Mouse (Mus musculus): ENCODE data around the gene Rer1. TPM values are rescaled to one million over a fixed set of nuclear protein-coding genes. Genes with fewer than 3 reads are reported as not detected.
A peak's percentile ranks its signal among the peaks of the same experiment; 100 is the strongest.

The Rer1 gene
- polyA plus RNA-seq, 1 experiment from 2014 or later, result 147 TPM

DNA sequence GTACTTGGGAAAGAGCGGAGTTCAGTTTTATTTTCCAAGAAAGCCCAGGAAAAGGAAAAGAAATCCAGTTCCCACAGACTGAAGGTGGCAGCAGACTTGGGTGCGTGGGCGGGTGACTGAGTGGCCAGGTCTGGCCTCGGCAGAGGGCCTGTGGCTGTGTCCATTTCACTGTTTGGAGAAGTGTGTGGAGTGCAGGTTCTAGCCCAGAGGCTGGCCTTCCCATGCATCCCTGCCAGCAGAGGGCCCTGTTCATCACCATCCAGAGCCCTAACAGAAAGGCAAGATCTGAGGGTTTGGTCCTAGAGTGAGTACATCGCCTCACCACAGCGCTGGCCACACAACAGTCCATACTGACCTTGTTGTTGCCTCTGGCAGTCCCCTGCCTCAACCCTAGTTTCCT, 17.0 kb downstream of the Rer1 start:
- 87% methylated on average over 6 of the region's 6 CpGs for WGBS
- Histone ChIP-seq H3K4me1 (peaks cover 25% of the 10 kb centered on the region), H3K9me3 (no peaks in the 10 kb centered on the region), H3K27ac (no peak overlapping the region), H3K4me2 (no peak overlapping the region), H3K36me3 (peaks cover 63% of the 10 kb centered on the region), H3K9ac (0 out of 2 replicates have a peak overlapping the region, but pooled peaks have one; percentile 36), H3K4me3 (no peak overlapping the region), H3K27me3 (no peaks in the 10 kb centered on the region)
- no peak for ATAC-seq (ENCODE audit: insufficient number of reproducible peaks, insufficient read depth, low FRiP score, low TSS enrichment, low read depth)

DNA sequence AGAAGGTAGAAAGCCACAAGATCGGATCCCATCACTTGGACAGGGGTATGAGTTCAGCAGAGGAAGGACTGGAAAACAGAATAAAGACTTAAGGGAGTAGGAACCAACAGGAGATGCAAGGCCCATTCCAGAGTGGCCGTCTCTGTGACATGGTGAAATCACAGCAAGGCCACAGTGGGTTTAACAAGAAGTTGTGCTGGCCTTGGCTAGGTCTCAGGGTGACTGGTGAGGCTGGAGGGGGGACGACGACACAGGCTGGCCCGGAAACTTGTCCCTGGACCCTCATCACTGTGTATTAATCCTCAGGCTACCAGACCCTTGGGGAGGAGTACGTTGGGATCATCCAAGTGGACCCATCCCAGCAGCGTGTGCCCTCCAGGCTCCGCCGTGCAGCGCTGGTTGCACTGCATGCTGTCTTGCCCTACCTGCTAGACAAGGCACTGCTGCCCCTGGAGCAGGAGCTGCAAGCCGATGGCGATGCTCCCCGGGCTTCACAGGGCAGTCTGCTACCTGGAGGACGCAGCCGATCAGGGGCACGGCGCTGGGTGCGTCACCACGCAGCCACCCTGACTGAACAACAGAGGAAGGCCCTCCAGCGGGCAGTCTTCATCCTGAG, 17.7 kb downstream of the Rer1 start:
- 93% methylated on average over 20 of the region's 20 CpGs for WGBS
- H3K9ac ChIP-seq, result 0 out of 2 replicates have a peak overlapping the region, but pooled peaks have one; percentile 92
- no peak overlapping the region for H3K27ac ChIP-seq
- 0 out of 2 replicates have a peak overlapping the region, but pooled peaks have one; percentile 74 for H3K4me3 ChIP-seq
- ATAC-seq (ENCODE audit: insufficient number of reproducible peaks, insufficient read depth, low FRiP score, low TSS enrichment, low read depth), result no peak
- H3K9me3 ChIP-seq, result no peaks in the 10 kb centered on the region
- no peaks in the 10 kb centered on the region for H3K27me3 ChIP-seq
- H3K4me2 ChIP-seq, result peak overlapping the region; percentile 80
- peaks cover 25% of the 10 kb centered on the region for H3K4me1 ChIP-seq
- peaks cover 56% of the 10 kb centered on the region for H3K36me3 ChIP-seq

DNA sequence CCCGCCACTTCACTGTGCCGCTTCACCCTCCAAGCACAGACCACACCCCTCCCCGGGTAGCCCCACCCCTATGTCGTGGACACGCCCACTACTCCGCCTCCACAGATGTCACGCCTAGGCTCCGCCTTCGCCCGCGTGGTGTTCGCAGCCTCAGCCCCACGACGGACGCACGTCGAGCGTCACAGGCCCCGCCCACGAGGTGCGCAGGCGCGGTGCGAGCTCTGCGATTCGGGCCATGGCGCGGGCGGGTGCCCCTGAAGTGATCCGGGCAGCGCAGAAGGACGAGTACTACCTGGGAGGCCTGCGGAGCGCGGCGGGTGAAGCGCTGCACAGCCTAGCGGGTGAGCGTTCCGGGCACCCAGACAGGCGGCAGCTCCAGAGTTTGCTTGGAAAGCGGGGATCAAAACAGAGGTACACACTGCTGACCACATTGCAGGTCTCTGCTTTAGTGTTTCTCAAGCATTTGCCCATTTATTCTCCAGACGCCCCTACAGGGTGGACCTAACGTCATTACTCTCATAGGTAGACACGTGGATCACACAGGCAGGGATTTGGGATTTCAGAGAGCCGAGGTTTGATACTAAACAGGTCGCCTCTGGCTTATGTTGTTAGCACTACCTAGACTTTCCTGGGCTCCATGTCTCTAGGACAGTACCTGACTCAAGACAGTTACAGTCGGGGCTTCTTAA, 19.2 kb downstream of the Rer1 start, which contains the start of gene Pex10:
Gene Pex10, plus strand, starts transcription at position 183 of the 689 bp plus-strand sequence.
- peak; percentile 85 for ATAC-seq (ENCODE audit: insufficient number of reproducible peaks, insufficient read depth, low FRiP score, low TSS enrichment, low read depth)
- Histone ChIP-seq H3K9me3 (no peaks in the 10 kb centered on the region), H3K36me3 (peaks cover 41% of the 10 kb centered on the region), H3K4me2 (peak within 1 kb of the TSS; percentile 80), H3K9ac (peak within 1 kb of the TSS; percentile 92), H3K27me3 (no peaks in the 10 kb centered on the region), H3K27ac (peak within 1 kb of the TSS; percentile 84), H3K4me3 (peak within 1 kb of the TSS; percentile 74), H3K4me1 (peaks cover 31% of the 10 kb centered on the region)
- under 1% methylated on average over 48 of the region's 48 CpGs for WGBS

DNA sequence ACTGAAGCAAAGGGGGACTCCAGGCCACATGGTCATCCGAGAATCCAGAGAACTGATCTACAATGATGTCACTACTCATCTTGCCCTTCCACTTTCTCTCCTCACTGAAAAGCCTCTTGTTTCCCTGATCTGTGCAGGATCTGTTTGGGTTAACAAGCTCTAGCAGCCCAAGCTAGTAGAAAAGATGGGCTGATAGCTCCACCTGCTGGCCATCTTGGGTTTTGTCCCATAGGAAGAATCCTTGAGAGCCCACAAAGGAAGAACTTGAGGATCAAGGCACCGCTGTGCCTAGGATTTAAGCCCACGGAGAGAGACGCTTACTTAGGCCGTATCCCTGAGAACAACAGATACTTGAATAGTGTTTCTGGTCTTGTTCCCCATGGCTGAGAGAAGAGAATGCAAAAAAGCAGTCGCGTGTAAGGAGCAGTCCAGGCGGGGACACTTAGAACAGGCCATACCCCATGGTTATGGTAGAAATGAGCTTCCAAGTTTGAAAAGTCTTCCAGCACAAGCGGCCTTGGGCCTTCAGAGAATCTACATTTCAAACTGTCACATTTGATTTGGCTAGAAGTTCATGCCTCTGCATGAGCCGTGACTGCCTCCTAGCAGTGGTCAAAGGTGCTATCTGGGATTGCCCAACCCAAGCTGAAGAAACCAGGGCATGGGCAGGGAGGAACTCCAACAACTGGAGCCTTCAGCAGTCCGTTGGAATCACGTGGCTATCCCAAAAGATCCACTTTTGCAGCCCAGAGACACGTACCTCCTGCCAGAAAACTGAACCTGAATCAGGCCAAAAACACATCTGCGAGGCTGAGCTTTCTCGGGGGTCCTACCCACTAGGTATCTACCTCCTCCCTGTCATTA, 20.0 kb downstream of the Rer1 start:
- no peaks in the 10 kb centered on the region for H3K27me3 ChIP-seq
- peak overlapping the region; percentile 84 for H3K27ac ChIP-seq
- peak overlapping the region; percentile 59 for H3K9ac ChIP-seq
- WGBS, result 5% methylated on average over 15 of the region's 15 CpGs
- no peaks in the 10 kb centered on the region for H3K9me3 ChIP-seq
- peak; percentile 29; the same call in 1 of the 2 replicates for ATAC-seq (ENCODE audit: insufficient number of reproducible peaks, insufficient read depth, low FRiP score, low TSS enrichment, low read depth)
- peaks cover 39% of the 10 kb centered on the region for H3K4me1 ChIP-seq
- H3K4me2 ChIP-seq, result peak overlapping the region; percentile 80
- peaks cover 33% of the 10 kb centered on the region for H3K36me3 ChIP-seq
- H3K4me3 ChIP-seq, result peak overlapping the region; percentile 74

DNA sequence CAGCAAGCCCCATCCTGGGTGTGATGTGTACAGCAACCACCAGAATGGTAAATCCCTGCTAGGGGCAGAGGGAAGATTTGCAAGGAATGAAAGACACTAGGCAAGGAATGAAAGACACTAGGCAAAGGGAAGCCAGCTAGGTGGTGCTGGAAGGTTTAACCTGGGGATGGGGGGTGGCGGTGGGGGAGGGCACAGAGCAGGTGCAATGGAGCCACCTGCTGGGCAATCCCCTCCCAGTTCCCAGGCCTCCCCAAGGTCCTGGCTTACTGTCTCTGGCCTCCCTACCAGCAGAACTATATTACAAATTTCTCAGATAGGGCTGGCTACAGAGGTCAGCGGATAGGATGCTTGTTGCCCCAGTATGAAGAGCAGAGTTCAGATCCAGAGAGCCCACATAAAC, 21.7 kb downstream of the Rer1 start:
- Histone ChIP-seq H3K4me1 (peaks cover 41% of the 10 kb centered on the region), H3K27me3 (no peaks in the 10 kb centered on the region), H3K9ac (no peak overlapping the region), H3K36me3 (peaks cover 16% of the 10 kb centered on the region), H3K9me3 (no peaks in the 10 kb centered on the region), H3K4me3 (no peak overlapping the region), H3K27ac (peak overlapping the region; percentile 80), H3K4me2 (no peak overlapping the region)
- WGBS, result 55% methylated on average over 2 of the region's 2 CpGs
- no peak for ATAC-seq (ENCODE audit: insufficient number of reproducible peaks, insufficient read depth, low FRiP score, low TSS enrichment, low read depth)

DNA sequence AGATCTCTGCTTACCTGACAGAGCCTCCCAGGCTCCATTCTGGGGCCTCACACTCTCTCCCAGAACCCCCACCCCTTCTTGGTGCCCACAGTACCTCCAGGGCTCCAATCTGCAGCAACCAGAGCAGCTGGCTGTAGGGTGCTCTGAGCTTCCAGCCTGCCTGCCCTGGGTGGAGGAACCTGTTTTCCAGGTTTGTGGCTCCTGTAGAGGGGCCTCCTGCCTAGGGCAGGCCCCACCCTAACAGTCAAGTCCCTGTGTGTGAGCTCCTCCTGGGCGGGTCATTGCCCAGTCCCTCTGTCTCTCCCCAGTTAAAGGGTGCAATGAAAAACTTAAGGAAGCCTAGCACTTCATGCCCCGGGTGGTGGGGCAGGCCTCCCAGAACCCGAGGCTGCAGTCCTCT, 22.3 kb downstream of the Rer1 start:
- H3K36me3 ChIP-seq, result peaks cover 10% of the 10 kb centered on the region
- ATAC-seq (ENCODE audit: insufficient number of reproducible peaks, insufficient read depth, low FRiP score, low TSS enrichment, low read depth), result peak; percentile 34; the same call in 1 of the 2 replicates
- peak overlapping the region; percentile 32 for H3K4me2 ChIP-seq
- H3K27me3 ChIP-seq, result no peaks in the 10 kb centered on the region
- H3K9me3 ChIP-seq, result no peaks in the 10 kb centered on the region
- peak overlapping the region; percentile 86 for H3K27ac ChIP-seq
- WGBS, result 19% methylated on average over 3 of the region's 3 CpGs
- H3K4me1 ChIP-seq, result peaks cover 41% of the 10 kb centered on the region
- H3K9ac ChIP-seq, result 0 out of 2 replicates have a peak overlapping the region, but pooled peaks have one; percentile 17
- H3K4me3 ChIP-seq, result no peak overlapping the region

DNA sequence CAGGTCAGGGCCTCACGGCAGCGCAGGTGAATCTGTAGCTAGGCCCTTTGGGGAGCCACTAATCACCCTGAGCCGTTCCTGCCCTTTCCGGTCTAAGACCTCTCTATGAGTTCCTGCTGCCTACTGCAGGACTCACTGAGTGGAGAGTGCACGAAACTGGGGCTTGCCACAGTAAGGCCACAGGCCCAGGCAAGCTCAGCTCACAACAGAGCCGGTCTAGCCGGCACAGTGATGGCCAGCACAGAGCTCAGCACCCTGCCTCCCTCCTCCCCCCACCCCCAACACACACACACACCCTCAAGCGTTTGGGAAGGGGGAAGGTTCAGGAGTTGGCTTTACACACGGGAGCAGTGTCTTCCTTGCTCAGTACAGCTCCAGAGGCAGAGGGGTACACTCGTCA, 27.9 kb downstream of the Rer1 start:
- Histone ChIP-seq H3K4me1 (peaks cover 50% of the 10 kb centered on the region), H3K4me2 (no peak overlapping the region), H3K27ac (peak overlapping the region; percentile 53; the same call in 1 of the 2 replicates), H3K36me3 (no peaks in the 10 kb centered on the region), H3K9me3 (no peaks in the 10 kb centered on the region), H3K9ac (0 out of 2 replicates have a peak overlapping the region, but pooled peaks have one; percentile 21), H3K4me3 (no peak overlapping the region), H3K27me3 (peaks cover 4% of the 10 kb centered on the region)
- ATAC-seq (ENCODE audit: insufficient number of reproducible peaks, insufficient read depth, low FRiP score, low TSS enrichment, low read depth), result no peak
- 25% methylated on average over 10 of the region's 10 CpGs for WGBS

DNA sequence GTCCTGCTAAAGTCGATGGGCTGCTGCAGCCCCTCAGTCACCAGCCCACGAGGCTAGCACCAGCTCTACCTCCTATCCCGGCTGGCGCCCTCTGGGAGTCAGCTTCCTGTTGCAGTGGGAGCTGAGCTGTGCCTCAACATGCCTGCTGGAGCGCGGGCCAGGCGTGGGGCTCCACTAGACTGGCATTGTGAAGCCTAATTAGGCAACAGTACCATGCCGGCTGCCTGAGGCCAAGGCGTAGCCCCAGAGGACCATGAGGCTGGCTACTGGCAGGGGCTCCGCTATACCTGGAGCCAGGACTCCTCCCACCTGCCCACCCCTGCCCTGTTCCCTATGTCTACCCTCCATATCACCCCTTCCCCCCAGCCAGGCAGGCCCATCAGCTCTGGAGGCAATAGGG, 29.5 kb downstream of the Rer1 start, which contains the start of gene Plch2:
Gene Plch2, minus strand, starts transcription at position 61 of the 400 bp plus-strand sequence.
- 0 out of 2 replicates have a peak within 1 kb of the TSS, but pooled peaks have one; percentile 33 for H3K9ac ChIP-seq
- H3K4me1 ChIP-seq, result peaks cover 50% of the 10 kb centered on the region
- H3K9me3 ChIP-seq, result no peaks in the 10 kb centered on the region
- ATAC-seq (ENCODE audit: insufficient number of reproducible peaks, insufficient read depth, low FRiP score, low TSS enrichment, low read depth), result peak; percentile 63
- peak within 1 kb of the TSS; percentile 73 for H3K27ac ChIP-seq
- 41% methylated on average over 10 of the region's 10 CpGs for WGBS
- H3K36me3 ChIP-seq, result no peaks in the 10 kb centered on the region
- H3K4me3 ChIP-seq, result peak within 1 kb of the TSS; percentile 21
- peaks cover 10% of the 10 kb centered on the region for H3K27me3 ChIP-seq
- peak within 1 kb of the TSS; percentile 42 for H3K4me2 ChIP-seq

DNA sequence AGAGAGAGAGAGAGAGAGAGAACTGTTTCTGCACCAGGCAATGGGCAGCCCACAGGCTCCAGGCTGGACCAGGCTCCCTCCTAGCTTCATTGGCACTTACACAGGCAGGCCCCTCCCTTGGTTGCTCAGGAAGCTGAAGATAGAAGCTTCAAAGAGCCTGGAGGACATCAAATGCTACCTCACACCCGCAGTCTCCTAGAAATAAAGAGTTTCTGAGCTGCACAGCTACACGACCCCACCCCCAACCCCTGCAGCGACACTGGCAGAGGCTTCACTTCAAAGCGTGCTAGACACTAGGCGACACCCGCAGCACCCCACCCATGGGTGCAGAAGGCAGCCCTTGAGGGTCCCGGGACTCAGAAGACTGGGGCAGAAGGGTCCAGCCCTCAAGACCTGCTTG, 36.1 kb downstream of the Rer1 start:
- Histone ChIP-seq H3K36me3 (no peaks in the 10 kb centered on the region), H3K27ac (no peak overlapping the region), H3K9ac (no peak overlapping the region), H3K4me1 (peaks cover 12% of the 10 kb centered on the region), H3K4me2 (no peak overlapping the region), H3K9me3 (no peaks in the 10 kb centered on the region), H3K27me3 (peaks cover 30% of the 10 kb centered on the region), H3K4me3 (no peak overlapping the region)
- 70% methylated on average over 7 of the region's 7 CpGs for WGBS
- ATAC-seq (ENCODE audit: insufficient number of reproducible peaks, insufficient read depth, low FRiP score, low TSS enrichment, low read depth), result no peak

DNA sequence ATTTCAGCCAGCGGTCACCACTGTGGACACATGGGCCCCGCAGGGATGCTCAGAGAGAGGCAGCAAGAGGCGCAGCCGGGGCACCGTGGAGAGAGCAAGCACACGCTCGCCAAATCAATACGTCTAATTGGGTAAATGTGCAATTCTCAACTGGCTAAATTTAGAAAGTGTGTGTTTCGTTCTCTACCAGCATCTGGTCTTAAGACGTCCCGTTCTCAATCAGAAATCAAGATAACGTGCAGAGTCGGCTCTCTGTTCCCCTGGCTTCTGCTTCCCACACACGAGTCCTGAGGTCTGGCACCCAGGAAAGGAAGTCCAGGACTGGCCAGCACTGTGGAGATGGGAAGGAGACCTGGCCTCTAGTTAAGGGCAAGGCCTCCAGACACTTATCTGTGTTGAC, 39.5 kb downstream of the Rer1 start:
- no peak overlapping the region for H3K27ac ChIP-seq
- ATAC-seq (ENCODE audit: insufficient number of reproducible peaks, insufficient read depth, low FRiP score, low TSS enrichment, low read depth), result no peak
- H3K4me1 ChIP-seq, result peaks cover 9% of the 10 kb centered on the region
- 71% methylated on average over 14 of the region's 14 CpGs for whole genome bisulfite sequencing
- no peak overlapping the region for H3K9ac ChIP-seq
- H3K4me3 ChIP-seq, result no peak overlapping the region
- no peaks in the 10 kb centered on the region for H3K36me3 ChIP-seq
- H3K4me2 ChIP-seq, result no peak overlapping the region
- peaks cover 59% of the 10 kb centered on the region for H3K27me3 ChIP-seq
- no peaks in the 10 kb centered on the region for H3K9me3 ChIP-seq

DNA sequence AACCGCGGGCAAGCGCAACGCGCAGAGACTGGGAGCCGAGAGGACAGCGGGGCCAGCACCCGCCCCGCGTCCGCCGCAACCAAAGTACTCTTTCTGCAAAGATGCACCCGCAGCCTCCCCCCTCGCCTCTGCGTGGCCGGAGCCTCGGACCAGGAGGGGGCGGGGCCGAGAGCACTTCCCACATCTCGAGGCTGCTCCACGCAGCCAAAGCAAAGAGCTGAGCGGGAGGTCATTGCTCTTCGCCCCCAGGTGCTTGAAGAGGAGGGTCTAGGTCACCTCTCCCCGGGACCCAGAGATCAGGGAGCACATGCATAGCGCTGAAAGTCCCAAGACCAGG, 42.9 kb downstream of the Rer1 start:
- WGBS, result 1% methylated on average over 25 of the region's 25 CpGs
- H3K9ac ChIP-seq, result peak overlapping the region; percentile 61
- H3K36me3 ChIP-seq, result no peaks in the 10 kb centered on the region
- no peak for ATAC-seq (ENCODE audit: insufficient number of reproducible peaks, insufficient read depth, low FRiP score, low TSS enrichment, low read depth)
- H3K4me3 ChIP-seq, result peak overlapping the region; percentile 45
- peak overlapping the region; percentile 90 for H3K4me2 ChIP-seq
- peaks cover 85% of the 10 kb centered on the region for H3K27me3 ChIP-seq
- no peak overlapping the region for H3K27ac ChIP-seq
- no peaks in the 10 kb centered on the region for H3K9me3 ChIP-seq
- peaks cover 9% of the 10 kb centered on the region for H3K4me1 ChIP-seq
